Mouse (Mus musculus): ENCODE measurements at regions not wholly inside any gene's neighbourhood (a gene's known extent, or its start where the extent isn't known, plus 50 kb on each side); places are given as distances from the start of the nearest gene placed in this dataset.

DNA sequence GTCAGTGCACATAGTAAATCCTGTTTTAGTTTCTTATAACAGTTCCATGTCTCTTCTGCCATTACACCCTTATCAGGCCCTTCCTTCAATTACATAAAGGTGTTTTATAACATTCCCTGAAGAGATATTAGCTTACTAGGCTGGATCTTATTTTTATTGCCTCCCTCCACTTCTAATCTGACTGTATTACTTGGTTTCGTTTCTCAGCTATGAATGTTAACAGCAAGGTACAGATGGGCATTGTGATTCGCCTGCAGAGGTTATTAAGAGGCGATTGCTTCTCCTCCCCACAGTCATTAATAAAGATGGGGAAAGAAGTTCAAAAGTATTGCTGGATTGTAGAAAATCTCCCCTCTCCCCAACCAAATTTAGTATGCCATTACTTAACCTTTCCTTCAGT is 66.4 kb upstream of the Frg1 start:
- TF ChIP-seq SRF (IDR thresholded peaks at IDR 0.05; ENCODE audit: control insufficient read depth, insufficient read length, low read depth): no peak
- no peak for TF ChIP-seq E2F4 (IDR thresholded peaks at IDR 0.05; ENCODE audit: insufficient read depth)
- no peak for TF ChIP-seq MAX (IDR thresholded peaks at IDR 0.05; ENCODE audit: low read depth)
- no peak for TF ChIP-seq POLR2A (IDR thresholded peaks at IDR 0.05; ENCODE audit: insufficient read length, low read depth)
- TF ChIP-seq MYOD1 (IDR thresholded peaks at IDR 0.05; ENCODE audit: control insufficient read depth in 1 of 3, insufficient read length in 2 of 3, low read depth in 2 of 3): no peak
- no peak for TF ChIP-seq TCF12 (IDR thresholded peaks at IDR 0.05; ENCODE audit: insufficient read depth, poor library complexity, severe bottlenecking)
- no peak for TF ChIP-seq POLR2AphosphoS2 (IDR thresholded peaks at IDR 0.05; ENCODE audit: insufficient read length, low read depth)
- TF ChIP-seq MYOG (IDR thresholded peaks at IDR 0.05; ENCODE audit: control insufficient read depth in 1 of 3, insufficient read depth in 1 of 3, insufficient read length in 2 of 3, low read depth in 2 of 3): no peak
- TF ChIP-seq USF1 (IDR thresholded peaks at IDR 0.05; ENCODE audit: low read depth): no peak
- no peak for TF ChIP-seq CEBPB (IDR thresholded peaks at IDR 0.05; ENCODE audit: insufficient read depth, poor library complexity, severe bottlenecking)
- no peak for TF ChIP-seq REST (IDR thresholded peaks at IDR 0.05; ENCODE audit: insufficient read depth, insufficient read length)
- TF ChIP-seq TCF3 (IDR thresholded peaks at IDR 0.05; ENCODE audit: insufficient read length, low read depth): no peak

Measured in myocyte (in vitro differentiated cells).